Mouse (Mus musculus) stomach, embryonic 14.5 days (tissue): ENCODE results near the gene Pde7b. TPM values are rescaled to one million over a fixed set of nuclear protein-coding genes. Genes with fewer than 3 reads are reported as not detected.

Experiments used
- ATAC-seq: fragments of 200-750 bp; cut with Nextera tagmentation; 2 replicates; pipeline ENCODE4 v1.8.0; 2017; ENCODE audit warnings: low read depth, moderate TSS enrichment; ENCODE audit not compliant: insufficient number of reproducible peaks, insufficient read depth, low FRiP score
- H3K27ac ChIP-seq: fragments of 300-500 bp; sonication (generic); 2 replicates; pipeline ENCODE4 v1.5.1; 2014; ENCODE audit warnings: mild to moderate bottlenecking, low read length, moderate library complexity, mixed read lengths
- H3K27me3 ChIP-seq: fragments of 300-500 bp; sonication (generic); 2 replicates; pipeline ENCODE4 v1.6.1; 2014; ENCODE audit warnings: low read length, control low read depth, mixed read lengths; ENCODE audit not compliant: control insufficient read depth, insufficient read depth
- H3K36me3 ChIP-seq: fragments of 300-500 bp; sonication (generic); 2 replicates; pipeline ENCODE4 v1.6.1; 2014; ENCODE audit warnings: mild to moderate bottlenecking, control low read depth, low read length, moderate library complexity, mixed read lengths; ENCODE audit not compliant: control insufficient read depth, insufficient read depth
- H3K4me1 ChIP-seq: fragments of 300-500 bp; sonication (generic); 2 replicates; pipeline ENCODE4 v1.6.1; 2014; ENCODE audit warnings: low read length, control low read depth, mixed read lengths; ENCODE audit not compliant: control insufficient read depth, insufficient read depth
- H3K4me2 ChIP-seq: fragments of 300-500 bp; sonication (generic); replicated peaks from 2 replicates; pipeline ENCODE4 v1.6.1; 2014; ENCODE audit warnings: low read depth, low read length, control low read depth
- H3K4me3 ChIP-seq: fragments of 300-500 bp; sonication (generic); 2 replicates; pipeline ENCODE4 v1.5.1; 2014; ENCODE audit warnings: low read depth, low read length, control low read depth
- H3K9ac ChIP-seq: fragments of 300-500 bp; sonication (generic); replicated peaks from 2 replicates; pipeline ENCODE4 v1.6.1; 2014; ENCODE audit warnings: low read depth, mild to moderate bottlenecking, control low read depth, low read length, moderate library complexity, mixed read lengths
- H3K9me3 ChIP-seq: fragments of 300-500 bp; sonication (generic); 2 replicates; pipeline ENCODE4 v1.6.1; 2016; ENCODE audit warnings: low read depth, low read length, control low read depth; ENCODE audit not compliant: control insufficient read depth
- WGBS: fragments of 180-500 bp; shearing (Covaris S2); extraction: QIAGEN DNeasy Blood & Tissue Kit; methylation state at CpG from one replicate; pipeline ENCODE4 v1.1.7; 2014; 5-methylcytosine and 5-hydroxymethylcytosine counted together
- polyA plus RNA-seq: library from polyadenylated mRNA; unstranded; fragments of >200 nt; fragmentation: Nextera tagmentation; extraction: Ambion mirVana; gene quantifications from 2 replicates; pipeline ENCODE4 v1.2.1, GENCODE M21; 2014

Pde7b gene
- polyA plus RNA-seq, 1 experiment from 2014 or later: 6.5 TPM

- Histone ChIP-seq H3K4me1 (no peaks in the 10 kb centered on the region), H3K27me3 (no peaks in the 10 kb centered on the region), H3K9me3 (no peaks in the 10 kb centered on the region), H3K4me2 (no peak overlapping the region), H3K4me3 (no peak overlapping the region), H3K27ac (no peak overlapping the region), H3K9ac (no peak overlapping the region), H3K36me3 (no peaks in the 10 kb centered on the region)
- no peak for ATAC-seq
- 68% methylated on average over 3 of the region's 3 CpGs for WGBS
Measured at GRCm38 (mm10) chr10:20464631-20465030, 260.2 kb downstream of the Pde7b start.

- no peak overlapping the region for H3K4me2 ChIP-seq
- H3K27me3 ChIP-seq: no peaks in the 10 kb centered on the region
- H3K4me1 ChIP-seq: no peaks in the 10 kb centered on the region
- H3K4me3 ChIP-seq: no peak overlapping the region
- no peaks in the 10 kb centered on the region for H3K36me3 ChIP-seq
- no peak for ATAC-seq
- whole genome bisulfite sequencing: 88% methylated on average over 1 of the region's 1 CpGs
- no peak overlapping the region for H3K27ac ChIP-seq
- H3K9me3 ChIP-seq: no peaks in the 10 kb centered on the region
- H3K9ac ChIP-seq: no peak overlapping the region
Measured at GRCm38 (mm10) chr10:20463941-20464340, 260.9 kb downstream of the Pde7b start.

- Histone ChIP-seq H3K27ac (no peak overlapping the region), H3K4me3 (no peak overlapping the region), H3K4me2 (no peak overlapping the region), H3K4me1 (no peaks in the 10 kb centered on the region), H3K9ac (no peak overlapping the region), H3K27me3 (no peaks in the 10 kb centered on the region), H3K9me3 (no peaks in the 10 kb centered on the region), H3K36me3 (no peaks in the 10 kb centered on the region)
- no peak for ATAC-seq
- 61% methylated on average over 4 of the region's 4 CpGs for WGBS
Measured at GRCm38 (mm10) chr10:20462596-20462995, 262.3 kb downstream of the Pde7b start.

GRCm38 (mm10) chr10:20459657-20460350 lies 265.1 kb downstream of the Pde7b start:
- ATAC-seq: no peak
- no peak overlapping the region for H3K4me2 ChIP-seq
- H3K4me3 ChIP-seq: no peak overlapping the region
- no peaks in the 10 kb centered on the region for H3K9me3 ChIP-seq
- no peaks in the 10 kb centered on the region for H3K27me3 ChIP-seq
- no peak overlapping the region for H3K9ac ChIP-seq
- 97% methylated on average over 7 of the region's 7 CpGs for WGBS
- no peaks in the 10 kb centered on the region for H3K4me1 ChIP-seq
- no peak overlapping the region for H3K27ac ChIP-seq
- no peaks in the 10 kb centered on the region for H3K36me3 ChIP-seq

- H3K4me1 ChIP-seq: no peaks in the 10 kb centered on the region
- 49% methylated on average over 3 of the region's 3 CpGs for WGBS
- no peaks in the 10 kb centered on the region for H3K9me3 ChIP-seq
- no peak overlapping the region for H3K4me3 ChIP-seq
- no peak overlapping the region for H3K27ac ChIP-seq
- H3K27me3 ChIP-seq: no peaks in the 10 kb centered on the region
- H3K36me3 ChIP-seq: no peaks in the 10 kb centered on the region
- H3K9ac ChIP-seq: no peak overlapping the region
- no peak overlapping the region for H3K4me2 ChIP-seq
- ATAC-seq: no peak
Measured at GRCm38 (mm10) chr10:20459160-20459559, 265.7 kb downstream of the Pde7b start.

GRCm38 (mm10) chr10:20454387-20455065 lies 270.4 kb downstream of the Pde7b start:
- Histone ChIP-seq H3K4me2 (no peak overlapping the region), H3K4me3 (no peak overlapping the region), H3K27me3 (no peaks in the 10 kb centered on the region), H3K9me3 (no peaks in the 10 kb centered on the region), H3K27ac (no peak overlapping the region), H3K9ac (no peak overlapping the region), H3K4me1 (no peaks in the 10 kb centered on the region), H3K36me3 (no peaks in the 10 kb centered on the region)
- ATAC-seq: no peak
- WGBS: 60% methylated on average over 6 of the region's 6 CpGs

- Histone ChIP-seq H3K9ac (no peak overlapping the region), H3K4me1 (no peaks in the 10 kb centered on the region), H3K9me3 (no peaks in the 10 kb centered on the region), H3K36me3 (no peaks in the 10 kb centered on the region), H3K4me3 (no peak overlapping the region), H3K27ac (no peak overlapping the region), H3K27me3 (no peaks in the 10 kb centered on the region), H3K4me2 (no peak overlapping the region)
- WGBS: 93% methylated on average over 9 of the region's 9 CpGs
- ATAC-seq: no peak
Measured at GRCm38 (mm10) chr10:20437428-20437827, 287.4 kb downstream of the Pde7b start.

GRCm38 (mm10) chr10:20437021-20437420 lies 287.9 kb downstream of the Pde7b start:
- Histone ChIP-seq H3K36me3 (no peaks in the 10 kb centered on the region), H3K9ac (no peak overlapping the region), H3K27ac (no peak overlapping the region), H3K9me3 (no peaks in the 10 kb centered on the region), H3K27me3 (no peaks in the 10 kb centered on the region), H3K4me3 (no peak overlapping the region), H3K4me2 (no peak overlapping the region), H3K4me1 (no peaks in the 10 kb centered on the region)
- WGBS: 46% methylated on average over 2 of the region's 2 CpGs
- no peak for ATAC-seq
